Mouse (Mus musculus) 416B (cell line): ENCODE measurements around the gene Gm13199.

Experiments
- DNase-seq: peaks from one replicate; pipeline ENCODE4 v3.0.0; 2011; ENCODE audit warnings: low read depth

The Gm13199 gene

DNA sequence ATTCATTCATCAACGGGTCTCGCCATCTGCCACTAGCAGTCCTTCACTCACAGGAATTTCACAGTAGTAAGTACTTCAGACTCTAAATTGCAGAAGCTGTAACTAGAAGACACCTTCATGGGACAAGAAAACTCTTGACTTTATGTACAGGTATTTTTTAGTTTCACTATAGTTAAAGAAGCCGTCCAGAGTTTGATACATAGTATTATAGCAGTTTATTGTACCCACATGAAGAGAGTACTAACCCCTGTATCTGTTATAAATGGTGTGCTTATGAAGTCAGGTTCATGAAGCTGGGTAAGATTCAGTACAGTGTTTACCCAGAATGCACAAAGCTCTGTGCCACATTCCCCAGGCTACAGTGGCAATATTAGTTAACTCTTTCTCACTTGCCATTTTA, at the start of gene Gm13199:
TSS of gene Gm13199 (minus strand) at position 101 of the 400 bp plus-strand sequence.
- no peak for DNase-seq

DNA sequence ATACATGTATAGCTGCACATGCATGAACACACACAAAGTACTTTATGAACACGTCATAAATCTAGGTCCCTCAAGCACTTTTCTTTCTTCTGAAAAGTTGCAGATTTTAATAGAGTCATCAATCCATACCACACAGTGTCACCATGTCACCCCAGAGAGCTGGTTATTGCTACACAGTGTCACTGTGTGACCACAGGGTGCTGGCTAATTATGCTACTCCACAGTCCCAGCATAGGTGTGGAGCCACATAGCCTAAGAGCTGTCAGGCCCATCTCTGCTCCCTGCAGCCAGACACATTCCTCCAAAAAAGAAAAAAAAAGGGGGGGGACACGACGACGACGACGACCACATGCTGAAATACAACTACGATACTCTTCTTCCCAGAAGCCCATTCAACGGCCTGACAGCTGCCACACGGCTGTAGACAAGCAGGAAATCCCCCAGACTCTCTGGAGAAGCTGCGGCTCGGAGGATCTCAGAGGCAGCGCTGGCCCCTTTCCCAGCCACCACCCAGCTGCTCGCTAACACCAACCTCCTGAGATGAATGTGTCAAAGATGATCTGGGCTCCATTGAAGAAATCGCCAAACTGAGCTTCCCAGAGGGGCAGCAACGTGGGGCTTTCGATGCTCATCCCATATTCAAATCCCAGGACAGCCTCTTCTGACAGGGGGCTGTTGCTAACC, 48.7 kb upstream of the Gm13199 start:
- no peak for DNase-seq

GRCm38 (mm10) chr2:5906625-5907024, 43.9 kb upstream of the Gm13199 start:
- DNase-seq: peak; percentile 78

- DNase-seq: no peak
Observed at GRCm38 (mm10) chr2:5906092-5906491, 43.4 kb upstream of the Gm13199 start.

DNA sequence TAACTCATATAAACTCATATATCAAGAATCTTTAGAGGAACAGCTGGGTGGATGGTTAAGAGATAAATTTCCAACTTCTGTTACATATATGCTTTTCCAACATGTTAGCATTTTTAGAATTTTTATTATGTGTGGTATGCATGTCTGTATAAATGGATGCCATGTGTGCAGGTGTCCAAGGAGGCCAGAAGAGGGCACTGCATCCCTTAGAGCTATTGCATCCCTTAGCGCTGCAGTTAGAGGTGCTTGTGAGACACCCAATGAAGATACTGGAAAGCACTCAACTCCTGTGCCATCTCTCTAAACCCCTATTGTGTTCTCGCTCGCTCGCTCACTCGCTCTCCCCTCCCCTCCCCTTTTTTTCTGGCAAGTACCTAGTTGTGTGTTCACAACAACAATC, 37.4 kb upstream of the Gm13199 start:
- peak; percentile 68 for DNase-seq

- DNase-seq: peak; percentile 96
Observed at GRCm38 (mm10) chr2:5894843-5895570, 32.3 kb upstream of the Gm13199 start, which contains the start of gene Sec61a2. Sec61a2 (minus strand) TSS chr2:5895432.

DNA sequence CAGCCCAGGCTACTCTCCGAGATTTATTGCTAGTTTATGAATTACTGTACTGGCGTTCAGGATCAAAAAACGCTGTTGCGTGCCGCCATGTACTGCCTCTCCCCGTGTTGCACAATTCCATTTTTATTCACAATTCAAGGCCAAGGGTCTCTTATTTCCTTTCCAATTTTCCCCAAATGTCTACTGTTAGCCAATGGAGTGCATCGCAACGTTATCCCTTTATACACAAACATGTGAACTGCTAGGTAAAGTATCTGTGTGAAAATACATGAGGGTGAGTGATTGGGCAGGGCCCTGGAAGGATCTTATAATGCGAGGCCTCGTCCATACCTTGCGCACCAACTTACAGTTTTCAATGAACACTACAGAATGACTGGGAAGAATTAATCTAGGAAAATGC, 31.6 kb upstream of the Gm13199 start:
- DNase-seq: peak; percentile 63

DNA sequence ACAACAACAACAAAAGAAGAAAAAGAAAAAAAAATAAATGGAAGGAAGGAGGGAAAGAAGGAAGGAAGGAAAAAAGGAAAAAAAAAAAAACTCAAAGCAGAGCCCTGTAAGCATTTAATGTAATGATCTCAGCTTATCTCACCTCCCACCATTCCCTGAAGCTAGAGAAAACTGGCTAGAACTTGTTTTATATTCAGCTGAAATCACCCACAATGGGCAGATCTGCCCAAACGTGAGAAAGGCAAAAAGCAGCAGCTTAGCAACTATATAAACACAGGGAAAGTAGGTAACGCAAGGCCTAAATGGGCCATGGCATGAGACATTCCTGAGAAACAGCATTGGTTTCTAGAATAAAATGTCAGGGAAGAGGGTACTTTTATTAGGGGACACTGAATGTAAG, 26.7 kb upstream of the Gm13199 start:
- DNase-seq: no peak

- peak; percentile 65 for DNase-seq
Observed at GRCm38 (mm10) chr2:5888865-5889264, 26.1 kb upstream of the Gm13199 start.

DNA sequence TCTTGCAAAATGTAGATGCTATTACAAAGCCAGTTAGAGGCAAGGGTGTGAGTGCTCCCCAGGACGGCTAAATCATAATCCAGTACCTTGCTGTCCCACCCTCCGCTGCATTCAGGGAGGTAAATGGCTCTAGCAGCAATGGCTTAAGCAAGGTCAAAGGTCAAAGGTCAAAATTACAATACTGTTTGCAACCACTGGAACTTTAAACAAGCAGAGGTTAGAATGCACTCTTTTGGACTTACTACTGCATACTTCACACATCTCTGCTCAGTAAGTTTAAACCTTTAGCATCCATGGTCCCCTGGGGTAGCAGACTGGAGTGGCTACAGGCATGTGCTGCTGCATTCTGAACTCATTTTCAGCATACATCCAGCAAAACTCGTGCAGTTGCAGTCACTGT, 14.7 kb upstream of the Gm13199 start:
- DNase-seq: no peak

DNA sequence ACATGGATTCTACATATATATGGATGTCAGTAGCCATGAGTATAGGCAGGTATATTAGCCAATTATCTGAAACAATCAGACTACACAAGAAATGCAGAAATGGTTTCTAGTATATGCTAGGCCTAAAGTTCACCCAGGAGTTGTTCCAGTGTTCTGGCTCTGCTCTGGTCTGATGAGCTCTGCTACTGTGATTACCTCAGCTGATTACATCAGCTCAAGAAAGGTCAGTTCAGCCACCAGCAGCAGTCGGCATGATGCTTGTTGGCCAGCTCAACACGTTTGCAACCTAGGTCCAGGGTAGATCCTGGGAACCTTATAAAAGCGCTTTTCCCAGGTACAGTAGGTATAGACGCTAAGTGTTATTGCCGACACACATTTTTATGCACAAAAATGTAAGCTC, 7.0 kb upstream of the Gm13199 start:
- no peak for DNase-seq

DNA sequence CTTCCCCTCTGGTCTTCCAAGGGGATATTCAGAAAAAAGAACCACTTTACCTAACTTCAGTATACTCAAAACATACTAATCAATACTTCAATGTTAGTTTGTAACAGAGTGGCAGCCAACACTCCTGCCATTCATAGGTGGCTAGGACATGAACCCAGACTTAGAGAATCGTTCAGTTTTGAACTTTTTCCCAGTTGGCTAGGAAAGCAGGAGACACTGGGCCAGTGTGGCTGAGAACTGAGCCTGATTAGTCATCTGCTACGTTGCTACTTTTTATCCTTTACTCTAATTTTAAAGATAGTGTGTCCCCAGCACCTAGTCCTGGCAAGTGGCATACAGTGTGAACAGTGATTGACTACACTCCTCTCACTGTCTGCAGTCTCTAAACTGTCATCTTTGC, 4.9 kb upstream of the Gm13199 start:
- DNase-seq: no peak

DNA sequence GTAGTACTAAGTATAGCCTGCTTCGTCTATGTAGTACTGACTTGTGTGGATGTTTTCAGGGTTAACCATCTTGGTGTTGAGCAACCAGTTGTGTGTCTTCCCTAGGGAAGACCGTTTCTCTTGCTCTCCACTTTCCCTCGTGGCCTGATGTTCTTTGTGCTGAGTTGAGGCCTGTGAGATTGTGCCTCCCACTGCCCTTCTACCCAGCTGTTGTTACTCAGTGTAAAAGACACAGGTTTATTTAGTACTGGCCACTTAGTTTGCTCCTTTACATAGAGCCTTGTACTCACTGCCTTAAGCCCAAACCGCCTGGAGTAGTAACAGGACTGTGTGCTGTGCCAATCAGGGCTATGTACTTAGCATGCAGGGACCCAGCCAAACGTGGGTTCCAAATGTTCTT, 10.9 kb downstream of the Gm13199 start:
- no peak for DNase-seq

- DNase-seq: peak; percentile 78
Observed at GRCm38 (mm10) chr2:5851116-5851515, 11.6 kb downstream of the Gm13199 start.

DNA sequence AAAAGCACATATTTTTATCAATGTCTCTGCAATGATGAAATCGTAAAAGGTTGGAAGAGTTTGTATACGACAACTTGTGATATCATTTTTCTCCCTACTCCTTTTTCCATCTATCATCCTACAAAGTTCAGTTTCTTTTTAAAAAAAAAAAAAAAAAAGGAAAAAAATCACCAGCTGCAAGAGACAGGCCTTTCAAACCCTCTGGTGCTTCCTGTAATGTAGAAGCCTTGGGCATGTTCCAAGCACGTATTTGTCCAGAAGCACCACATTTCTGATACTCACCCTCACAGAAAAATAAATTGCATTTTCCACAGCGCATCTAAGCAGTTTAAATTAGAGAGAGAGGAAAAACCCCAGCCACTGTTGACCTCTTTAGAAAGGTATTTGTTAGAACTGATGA, 16.9 kb downstream of the Gm13199 start:
- peak; percentile 47 for DNase-seq

DNA sequence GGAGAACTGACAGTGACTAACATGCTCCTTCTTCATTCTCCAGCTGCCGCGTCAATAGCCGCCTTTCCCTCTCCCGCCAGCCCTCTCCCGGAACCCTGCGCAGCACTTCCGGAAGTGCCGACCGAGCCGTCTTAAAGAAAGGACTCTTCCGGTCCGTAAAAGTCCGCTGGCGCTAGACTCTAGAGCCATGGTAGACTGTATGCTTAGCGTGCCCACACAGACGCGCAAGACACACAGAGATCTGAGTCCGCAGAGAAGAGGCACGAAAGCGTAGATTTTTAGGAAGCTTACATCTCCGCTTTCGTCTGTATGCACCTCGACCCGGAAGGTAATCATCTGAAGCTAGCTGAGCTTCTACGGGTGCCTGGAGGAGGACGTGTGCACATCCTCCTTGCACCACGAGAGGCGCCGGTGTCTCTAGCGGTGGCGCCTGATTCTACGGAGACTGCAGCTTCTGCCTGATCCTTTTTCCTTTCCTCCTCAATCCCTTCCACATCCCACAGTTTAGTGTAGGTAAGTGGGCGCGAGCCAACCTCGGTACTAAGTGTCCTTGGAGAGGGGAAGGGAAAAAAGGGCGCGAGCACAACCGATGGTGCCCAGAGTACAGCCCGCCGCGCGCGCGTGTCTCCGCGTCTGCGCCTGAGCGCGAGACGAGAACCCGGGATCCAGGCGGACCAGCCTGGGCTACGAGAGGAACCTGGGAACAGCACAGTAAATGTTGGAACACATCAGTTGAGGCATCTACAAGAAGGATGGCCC, 17.7 kb downstream of the Gm13199 start, which contains the start of the genes Nudt5 and Cdc123:
TSS of gene Nudt5 (plus strand) at position 147 of the 759 bp plus-strand sequence.
TSS of gene Cdc123 (minus strand) at position 292 of the 759 bp plus-strand sequence.
- peak; percentile 96 for DNase-seq

DNA sequence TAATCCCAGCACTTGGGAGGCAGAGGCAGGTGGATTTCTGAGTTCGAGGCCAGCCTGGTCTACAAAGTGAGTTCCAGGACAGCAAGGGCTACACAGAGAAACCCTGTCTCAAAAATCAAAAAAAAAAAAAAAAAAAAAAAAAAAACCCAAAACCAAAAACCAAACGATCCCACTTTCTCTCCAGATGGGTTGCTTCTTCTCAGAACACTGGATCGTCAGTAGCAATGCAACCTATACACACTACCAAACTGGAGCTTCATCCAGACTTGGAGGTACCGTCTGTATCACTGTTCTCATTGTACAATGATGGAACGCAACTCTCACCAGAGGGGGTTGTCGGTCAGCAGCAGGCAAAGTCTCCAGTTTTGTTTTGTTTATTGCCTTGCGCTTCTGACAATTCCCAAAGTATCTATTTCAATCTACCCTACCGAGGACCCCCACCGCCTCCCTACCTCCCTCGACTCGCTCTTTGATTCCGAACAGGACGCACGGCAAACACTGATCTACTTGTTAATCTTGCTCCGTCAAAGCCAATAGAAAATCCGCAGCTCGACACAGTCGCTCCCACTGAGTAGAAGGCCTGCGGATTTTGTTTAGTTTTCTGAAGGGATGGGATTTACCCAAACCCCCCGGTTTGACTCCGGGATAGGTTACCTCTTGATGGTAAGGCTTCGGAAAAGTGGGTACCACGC, 18.4 kb downstream of the Gm13199 start:
- DNase-seq: no peak

DNA sequence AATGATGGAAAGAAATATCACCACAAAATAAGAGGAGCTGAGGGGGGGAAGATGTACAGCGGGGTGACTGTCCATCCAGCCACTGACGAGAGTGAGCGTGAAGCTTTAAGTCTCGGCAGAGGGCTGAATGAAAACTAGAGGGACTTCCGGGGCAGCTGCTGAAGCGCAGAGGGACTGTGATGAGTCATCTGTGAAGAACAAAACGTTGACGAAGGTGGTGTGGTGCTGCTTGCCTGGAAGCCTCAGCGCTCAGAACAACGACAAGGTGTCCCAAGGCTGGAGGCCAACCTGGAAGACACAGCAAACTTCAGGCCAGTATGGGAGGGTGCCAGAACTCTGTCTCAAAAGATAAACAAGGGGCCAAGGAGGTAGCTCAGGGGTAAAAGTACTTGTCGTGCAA, 21.9 kb downstream of the Gm13199 start:
- DNase-seq: no peak

DNA sequence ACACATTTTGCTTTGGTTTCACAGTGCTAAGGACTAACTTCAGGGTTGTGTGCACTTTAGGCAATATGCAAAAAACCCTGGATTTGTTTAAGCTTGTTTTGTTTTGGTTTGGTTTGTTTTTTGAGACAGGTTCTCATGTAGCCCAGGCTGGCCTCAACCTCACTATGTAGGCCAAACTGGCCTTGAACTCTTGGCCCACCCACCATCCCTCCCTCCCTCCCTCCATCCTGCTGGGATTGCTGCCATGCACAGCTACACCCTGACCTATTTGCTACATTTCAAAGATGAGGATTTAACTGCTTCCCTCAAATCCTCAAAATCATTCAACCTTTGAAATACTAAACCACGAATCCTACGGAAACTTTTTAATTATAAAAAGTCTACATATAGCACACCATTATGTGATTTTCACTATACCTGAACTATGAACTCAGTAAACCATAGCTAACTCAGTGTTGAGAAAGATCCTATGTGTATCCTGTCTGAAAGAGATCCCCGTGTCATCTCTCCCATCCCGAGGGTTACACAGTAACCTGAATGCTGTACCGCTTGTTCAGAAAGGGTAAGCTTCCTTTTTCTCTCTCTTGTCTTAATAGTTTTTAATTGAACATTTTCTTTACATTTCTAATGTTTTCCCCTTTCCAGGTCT, 37.3 kb downstream of the Gm13199 start:
- DNase-seq: no peak

DNA sequence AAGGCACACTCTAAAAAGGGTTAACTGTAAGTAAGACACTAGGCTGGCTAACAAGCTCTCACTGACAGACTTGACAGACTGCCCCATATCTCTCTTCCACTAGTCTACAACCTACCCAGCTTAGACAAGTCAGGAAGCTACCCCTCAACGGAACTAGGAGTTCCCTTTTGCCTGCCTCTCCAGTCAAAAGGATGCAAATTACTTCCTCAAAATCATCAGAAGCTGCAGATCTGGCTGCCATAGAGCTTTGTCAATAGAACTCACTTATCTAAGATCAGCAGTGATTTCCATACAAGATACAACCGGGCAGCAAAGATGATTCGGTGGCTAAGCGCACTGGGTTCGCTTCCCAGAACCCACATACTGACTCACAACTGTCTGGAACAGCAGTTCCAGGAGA, 38.0 kb downstream of the Gm13199 start:
- peak; percentile 65 for DNase-seq

DNA sequence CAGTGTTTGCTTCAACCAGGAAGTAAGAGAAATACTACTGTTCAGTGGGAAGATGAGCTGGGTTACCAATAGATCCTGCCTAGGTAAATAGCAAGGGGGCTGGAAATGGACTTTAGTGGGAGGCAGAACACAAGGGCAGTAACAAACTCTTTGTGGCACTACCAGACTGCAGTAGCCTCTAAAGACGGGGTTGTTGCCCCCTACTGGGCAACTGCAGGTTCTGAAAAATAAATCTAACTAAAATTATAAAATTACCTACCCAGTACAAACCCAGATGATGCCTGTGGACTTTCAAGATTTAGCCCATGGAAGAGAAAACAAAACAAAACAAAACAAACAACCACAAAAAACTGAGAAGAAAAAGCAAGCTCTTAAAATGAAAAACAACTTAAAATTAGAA, 38.5 kb downstream of the Gm13199 start:
- DNase-seq: peak; percentile 45

GRCm38 (mm10) chr2:5822449-5822848, 40.3 kb downstream of the Gm13199 start:
- no peak for DNase-seq
